Mouse (Mus musculus) spleen, adult 2 months (tissue): ENCODE measurements at regions not wholly inside any gene's neighbourhood (a gene's known extent, or its start where the extent isn't known, plus 50 kb on each side); places are given as distances from the start of the nearest gene placed in this dataset.

Experiments
- DNase-seq, 2 experiments: peaks; one replicate each; pipeline versions ENCODE4 v3.0.0 to v3.0.0-alpha.2; 2012 to 2021; ENCODE audit warnings: low spot score in 2 of 2, low read depth in 1 of 2
- H3K27ac ChIP-seq: fragments of 200-500 bp; 2 replicates; pipeline ENCODE4 v1.5.1; 2012; ENCODE audit warnings: low read length, inconsistent platforms; ENCODE audit not compliant: insufficient read depth
- H3K27me3 ChIP-seq: fragments of 200-500 bp; 2 replicates; pipeline ENCODE4 v1.6.1; 2012; ENCODE audit warnings: mild to moderate bottlenecking, moderate library complexity, low read length, inconsistent platforms; ENCODE audit not compliant: control insufficient read depth, insufficient read depth
- H3K36me3 ChIP-seq: fragments of 200-500 bp; 2 replicates; pipeline ENCODE4 v1.6.1; 2012; ENCODE audit warnings: mild to moderate bottlenecking, low read length, inconsistent platforms; ENCODE audit not compliant: control insufficient read depth, insufficient read depth
- H3K4me1 ChIP-seq: fragments of 200-500 bp; 2 replicates; pipeline ENCODE4 v1.6.1; 2011; ENCODE audit warnings: inconsistent platforms; ENCODE audit not compliant: control insufficient read depth, insufficient read depth, insufficient read length
- H3K4me3 ChIP-seq: fragments of 200-500 bp; 2 replicates; pipeline ENCODE4 v1.5.1; 2011; ENCODE audit warnings: mild to moderate bottlenecking, inconsistent platforms; ENCODE audit not compliant: insufficient read depth, insufficient read length; ENCODE audit errors: extremely low read depth
- CTCF ChIP-seq: fragments of 200-500 bp; IDR thresholded peaks from 2 replicates; pipeline ENCODE4 v1.5.1; 2011; ENCODE audit warnings: mild to moderate bottlenecking, inconsistent platforms; ENCODE audit not compliant: insufficient read depth, insufficient read length, insufficient replicate concordance; ENCODE audit errors: extremely low read depth
- POLR2A ChIP-seq: fragments of 200-500 bp; IDR thresholded peaks from 2 replicates; pipeline ENCODE4 v1.6.1; 2011; ENCODE audit warnings: low read depth, low read length, inconsistent platforms
- WGBS: fragments of 180-500 bp; shearing (Covaris S2); methylation state at CpG from one replicate; pipeline ENCODE4 v1.1.7; 2018; 5-methylcytosine and 5-hydroxymethylcytosine counted together

DNA sequence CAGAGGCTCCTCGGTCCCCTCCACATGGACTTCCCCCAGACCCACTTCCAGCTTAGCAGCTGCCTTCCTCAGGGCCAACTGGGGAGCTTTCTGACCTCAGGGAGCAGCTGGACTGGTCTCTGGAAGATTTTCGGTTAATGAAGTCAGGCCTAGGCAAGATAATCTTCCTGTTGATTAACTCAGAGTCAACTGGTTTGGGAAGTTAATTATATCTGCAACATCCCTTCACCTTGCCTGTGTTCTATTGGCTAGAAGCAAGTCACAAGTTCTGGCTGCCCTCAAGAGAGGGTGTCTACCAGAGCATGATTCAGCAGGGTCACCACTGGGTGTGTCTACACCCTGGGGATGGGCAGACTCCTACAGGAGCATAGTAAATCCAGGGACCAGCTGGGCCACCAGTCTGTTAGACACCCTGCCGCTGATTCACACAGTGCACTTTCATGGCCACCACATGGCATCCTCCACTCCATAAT is 53.9 kb upstream of the Maml3 start:
- no peak for TF ChIP-seq CTCF
- TF ChIP-seq POLR2A: no peak
- H3K4me1 ChIP-seq: no peaks in the 10 kb centered on the region
- WGBS: 85% methylated on average over 3 of the region's 3 CpGs
- no peak overlapping the region for H3K4me3 ChIP-seq
- H3K27ac ChIP-seq: no peak overlapping the region
- H3K36me3 ChIP-seq: no peaks in the 10 kb centered on the region
- DNase-seq: no peak
- H3K27me3 ChIP-seq: no peaks in the 10 kb centered on the region

DNA sequence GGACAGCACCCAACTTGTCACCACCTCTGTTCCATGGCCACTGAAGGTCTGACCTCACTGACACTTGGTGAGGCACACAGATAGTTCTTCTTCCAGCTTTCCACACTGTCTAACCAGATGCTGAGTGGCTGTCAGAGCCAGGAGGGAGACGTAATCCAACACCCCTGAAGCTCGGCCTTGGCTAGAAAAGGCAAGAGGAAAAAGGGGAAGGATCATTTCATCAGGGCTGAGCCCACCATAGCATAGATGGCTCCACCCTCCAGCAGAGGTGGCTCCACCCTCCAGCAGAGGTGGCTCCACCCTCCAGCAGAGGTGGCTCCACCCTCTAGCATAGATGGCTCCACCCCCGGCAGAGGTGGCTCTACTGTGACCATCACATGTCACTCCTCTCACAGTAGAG is 56.8 kb upstream of the Maml3 start:
- Histone ChIP-seq H3K36me3 (no peaks in the 10 kb centered on the region), H3K4me3 (no peak overlapping the region), H3K27me3 (no peaks in the 10 kb centered on the region), H3K4me1 (no peaks in the 10 kb centered on the region), H3K27ac (no peak overlapping the region)
- no peak for DNase-seq
- no peak for TF ChIP-seq CTCF
- no peak for TF ChIP-seq POLR2A
- 88% methylated on average over 3 of the region's 3 CpGs for WGBS

DNA sequence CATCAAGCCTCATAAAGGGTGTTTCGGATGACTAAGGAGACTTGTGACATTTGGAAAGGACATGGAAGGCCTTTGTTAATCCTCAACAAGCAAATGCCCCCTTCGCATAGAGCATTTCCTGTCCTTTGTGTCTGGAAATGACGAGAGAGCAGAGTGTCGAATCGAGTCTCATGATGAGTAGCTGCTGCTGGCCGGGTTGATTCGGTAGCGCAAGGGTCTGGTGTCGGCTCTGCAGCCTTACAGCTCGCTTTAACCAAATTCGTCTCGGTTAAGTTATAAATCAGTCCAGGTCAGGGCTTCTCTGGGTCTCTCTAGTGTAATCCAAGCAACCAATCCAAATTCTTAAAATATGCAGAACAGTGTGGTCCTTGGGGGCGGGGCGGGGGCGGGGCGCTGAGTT is 59.1 kb upstream of the Maml3 start:
- no peaks in the 10 kb centered on the region for H3K36me3 ChIP-seq
- 84% methylated on average over 16 of the region's 16 CpGs for WGBS
- DNase-seq: no peak

DNA sequence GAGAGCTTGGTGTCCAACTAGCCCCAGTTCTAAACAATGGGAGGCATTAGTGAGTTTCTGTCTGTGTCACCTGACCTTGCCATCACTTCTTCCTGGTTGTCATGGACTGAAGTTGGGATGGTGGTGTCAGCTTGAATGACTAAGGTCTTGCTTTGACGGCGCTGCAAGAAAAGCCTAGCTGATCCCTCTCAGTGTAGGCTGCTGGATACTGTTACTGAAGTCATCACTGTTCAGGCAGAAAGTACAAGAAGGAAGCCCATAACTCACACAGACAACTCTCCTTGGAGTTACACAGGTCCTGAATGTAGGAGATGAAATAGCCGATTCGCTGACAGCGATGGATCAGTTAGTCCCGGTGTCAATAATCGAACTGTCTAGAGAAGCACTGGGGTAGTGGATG is 62.5 kb upstream of the Maml3 start:
- Histone ChIP-seq H3K4me3 (no peak overlapping the region), H3K27ac (no peak overlapping the region), H3K36me3 (no peaks in the 10 kb centered on the region), H3K27me3 (no peaks in the 10 kb centered on the region), H3K4me1 (peaks cover 5% of the 10 kb centered on the region; the same call in 1 of the 2 replicates)
- DNase-seq: no peak
- no peak for TF ChIP-seq CTCF
- no peak for TF ChIP-seq POLR2A
- WGBS: 94% methylated on average over 7 of the region's 7 CpGs

More for the DNA sequence above, 59.1 kb upstream of the Maml3 start:
- Histone ChIP-seq H3K27ac (no peak overlapping the region), H3K4me3 (no peak overlapping the region), H3K27me3 (no peaks in the 10 kb centered on the region), H3K4me1 (no peaks in the 10 kb centered on the region)
- TF ChIP-seq POLR2A: no peak
- no peak for TF ChIP-seq CTCF

DNA sequence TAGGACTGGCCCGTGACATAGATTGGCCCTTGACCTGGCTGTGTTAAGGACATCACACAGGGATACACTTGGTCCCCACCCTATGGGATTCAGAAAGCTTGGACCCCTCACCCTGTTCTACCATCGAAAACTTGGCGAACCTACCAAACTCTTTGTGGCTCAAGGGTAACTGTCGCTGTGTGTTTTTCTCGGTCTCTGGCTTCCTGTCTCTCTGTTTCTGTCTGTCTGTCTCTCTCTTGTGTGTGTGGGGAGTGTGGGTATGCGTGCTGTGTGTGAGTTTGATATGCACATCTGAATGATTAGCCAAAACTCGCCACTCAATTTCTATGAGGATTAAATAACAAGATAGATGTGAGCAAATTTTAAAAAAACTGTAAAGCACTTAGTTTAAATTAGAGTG is 66.0 kb upstream of the Maml3 start:
- 57% methylated on average over 7 of the region's 7 CpGs for WGBS
- Histone ChIP-seq H3K27me3 (no peaks in the 10 kb centered on the region), H3K27ac (no peak overlapping the region), H3K36me3 (no peaks in the 10 kb centered on the region), H3K4me1 (peaks cover 5% of the 10 kb centered on the region; the same call in 1 of the 2 replicates), H3K4me3 (no peak overlapping the region)
- TF ChIP-seq POLR2A: no peak
- TF ChIP-seq CTCF: no peak
- DNase-seq: no peak

DNA sequence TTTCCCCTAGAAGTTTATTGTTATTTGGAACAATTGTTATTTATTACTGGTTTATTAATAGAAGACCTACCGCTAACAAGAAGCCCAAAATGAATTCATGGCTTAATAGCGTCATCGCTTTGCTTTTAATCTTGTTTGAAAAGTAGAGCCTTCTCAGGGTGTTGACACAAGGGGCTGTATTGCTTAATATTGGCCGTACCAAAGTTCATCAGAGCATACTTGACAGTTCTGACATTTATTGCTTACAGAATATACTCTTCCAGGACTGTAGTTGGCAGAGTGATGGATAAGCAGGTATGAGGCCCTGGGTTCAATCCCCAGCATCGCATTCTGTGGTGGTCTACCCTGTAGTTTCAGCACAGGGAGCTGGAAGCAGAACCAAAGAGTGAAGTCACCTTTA is 66.4 kb upstream of the Maml3 start:
- H3K36me3 ChIP-seq: no peaks in the 10 kb centered on the region
- no peak for DNase-seq
- TF ChIP-seq CTCF (no peak), POLR2A (no peak)
- WGBS: 96% methylated on average over 5 of the region's 5 CpGs
- H3K27me3 ChIP-seq: no peaks in the 10 kb centered on the region
- H3K4me1 ChIP-seq: peaks cover 5% of the 10 kb centered on the region; the same call in 1 of the 2 replicates
- H3K4me3 ChIP-seq: no peak overlapping the region
- no peak overlapping the region for H3K27ac ChIP-seq

DNA sequence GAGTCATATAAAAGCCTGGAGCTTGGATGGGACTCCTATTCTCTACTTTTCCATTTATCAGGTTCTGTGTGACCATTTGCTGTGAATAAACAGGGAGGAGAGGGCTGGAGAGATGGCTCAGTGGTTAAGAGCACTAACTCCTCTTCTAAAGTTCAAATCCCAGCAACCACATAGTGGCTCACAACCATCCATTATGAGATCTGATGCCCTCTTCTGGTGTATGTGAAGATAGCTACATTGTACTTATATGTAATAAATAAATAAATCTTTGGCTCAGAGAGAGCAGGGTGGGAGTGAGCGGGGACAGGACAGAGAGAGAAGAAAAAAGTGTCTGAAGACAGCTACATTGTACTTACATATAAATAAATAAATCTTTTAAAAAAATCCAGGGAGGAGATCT is 68.6 kb upstream of the Maml3 start:
- no peaks in the 10 kb centered on the region for H3K36me3 ChIP-seq
- WGBS: 91% methylated on average over 1 of the region's 1 CpGs
- no peak for DNase-seq
- TF ChIP-seq CTCF (no peak), POLR2A (no peak)
- H3K4me3 ChIP-seq: no peak overlapping the region
- H3K4me1 ChIP-seq: peaks cover 5% of the 10 kb centered on the region; the same call in 1 of the 2 replicates
- no peak overlapping the region for H3K27ac ChIP-seq
- no peaks in the 10 kb centered on the region for H3K27me3 ChIP-seq
